Mouse (Mus musculus) C3H10T1/2 (cell line): ENCODE measurements around the gene Tdpoz4. TPM values are rescaled to one million over a fixed set of nuclear protein-coding genes. Genes with fewer than 3 reads are reported as not detected.

Source experiments
- polyA plus RNA-seq, 2 experiments: library from polyadenylated mRNA; unstranded; fragments of >200 nt; fragmentation: generic; extraction: Trizol; gene quantifications; one replicate each; pipeline ENCODE4 v1.2.1; 2012; ENCODE audit warnings: missing spikeins in 2 of 2

Gene Tdpoz4
- polyA plus RNA-seq: not detected

GRCm38 (mm10) chr3:93796098-93796497 lies at the start of gene Tdpoz4:
Tdpoz4 (plus strand) TSS chr3:93796398.

GRCm38 (mm10) chr3:93772700-93773099 lies 23.5 kb upstream of the Tdpoz4 start, which contains the start of gene Gm5773:
Gm5773 (plus strand) TSS chr3:93773000.

GRCm38 (mm10) chr3:93825720-93826119 lies 29.5 kb downstream of the Tdpoz4 start, which contains the start of gene Tdpoz3:
Tdpoz3 (plus strand) TSS chr3:93826020.

Other genes starting within 250 kb of the Tdpoz4 start
- gene S100a10, start 241.3 kb upstream of the Tdpoz4 start, polyA plus RNA-seq: 1,000 to 10,000 TPM; 1,491 to 2,157 TPM
- not detected for gene Tdpoz2, start 143.7 kb upstream of the Tdpoz4 start, polyA plus RNA-seq
- gene Tdpoz1, start 120.1 kb upstream of the Tdpoz4 start, polyA plus RNA-seq: not detected
- gene Gm37596, start 103.3 kb upstream of the Tdpoz4 start, polyA plus RNA-seq: not detected
- gene Gm5773, start 23.4 kb upstream of the Tdpoz4 start, polyA plus RNA-seq: not detected
- gene Tdpoz3, start 29.6 kb downstream of the Tdpoz4 start, polyA plus RNA-seq: not detected
- gene Gm9117, start 147.1 kb downstream of the Tdpoz4 start, polyA plus RNA-seq: not detected
- gene Tdpoz5, start 164.9 kb downstream of the Tdpoz4 start, polyA plus RNA-seq: not detected